Mouse (Mus musculus): Measurements from ENCODE around the gene Bcl2l15.
"Not testable (repeated sequence)": the region's sequence is repeated elsewhere in the genome, so short reads cannot be mapped to it uniquely, and the experiment has no call there.

The Bcl2l15 gene

DNA sequence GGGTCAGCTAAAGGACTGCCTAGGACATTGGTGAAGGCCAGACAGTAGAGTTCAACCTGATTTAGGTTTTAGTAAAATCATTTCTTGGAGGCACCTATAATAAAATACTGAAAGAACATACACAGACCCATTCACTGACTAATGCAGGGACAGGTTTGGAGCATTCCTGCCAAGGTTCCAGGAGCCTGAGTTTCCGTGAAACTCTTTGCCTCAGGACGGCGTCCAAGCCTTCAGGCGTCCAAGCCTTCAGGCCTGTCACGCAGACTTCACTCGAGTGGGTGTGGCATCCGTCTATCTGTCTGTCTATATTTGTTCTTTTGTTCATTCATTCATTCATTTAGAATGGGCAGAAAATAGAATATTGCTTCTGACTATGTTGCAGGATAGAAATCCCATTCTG is 1.3 kb upstream of the Bcl2l15 start:
- DNase-seq (ENCODE audit: low spot score), result no peak

DNA sequence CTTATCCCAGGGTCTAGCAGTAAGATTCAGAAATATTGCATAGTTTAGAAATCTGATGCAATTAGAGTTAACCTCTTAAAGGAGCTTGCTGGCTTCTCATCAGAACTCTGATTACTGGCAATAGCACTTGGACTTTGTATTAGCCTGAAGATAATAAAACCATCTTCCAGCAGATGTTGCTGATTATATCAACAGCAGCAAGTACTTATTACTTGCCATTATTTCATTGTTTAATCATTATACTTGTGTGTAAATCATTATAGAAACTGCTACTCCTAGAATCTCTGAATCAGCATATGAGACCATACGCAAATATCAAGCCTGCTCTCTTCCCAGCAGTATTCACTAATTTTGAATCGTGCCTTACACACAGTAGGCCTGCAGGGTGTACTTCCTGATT is 1.6 kb downstream of the Bcl2l15 start:
- DNase-seq (ENCODE audit: low spot score), result no peak

DNA sequence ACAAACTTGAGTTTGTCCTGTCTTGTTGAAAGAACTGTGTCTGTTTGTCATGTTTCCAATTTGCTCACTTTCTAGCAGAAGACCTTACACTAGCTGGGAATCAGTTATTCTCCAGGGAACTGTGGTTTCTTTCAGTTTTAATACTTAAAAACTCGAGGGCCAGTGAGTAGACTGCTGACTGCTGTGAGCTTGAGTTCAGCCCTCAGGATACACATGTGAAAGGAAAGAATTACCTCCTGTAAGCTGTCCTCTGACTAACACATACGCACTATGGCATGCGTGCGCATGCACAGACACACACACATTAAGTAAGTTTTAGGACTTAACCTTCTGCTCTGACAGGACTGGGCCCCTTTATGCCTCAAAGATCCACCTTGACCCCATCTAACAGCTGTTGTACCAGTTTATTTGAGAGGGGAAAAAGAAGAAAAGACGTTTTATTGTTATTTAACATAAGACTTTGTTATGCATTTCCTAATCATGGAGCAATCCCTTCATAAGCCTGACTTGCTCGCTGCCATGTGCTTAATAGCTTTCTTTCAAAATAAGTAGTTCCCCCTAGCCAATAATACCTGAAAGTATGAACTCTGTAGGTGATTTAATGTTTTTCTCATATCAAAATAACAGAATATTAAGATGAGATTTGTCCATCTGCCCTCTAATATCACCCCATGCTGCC is 3.0 kb downstream of the Bcl2l15 start:
- no peak for DNase-seq (ENCODE audit: low spot score)

DNA sequence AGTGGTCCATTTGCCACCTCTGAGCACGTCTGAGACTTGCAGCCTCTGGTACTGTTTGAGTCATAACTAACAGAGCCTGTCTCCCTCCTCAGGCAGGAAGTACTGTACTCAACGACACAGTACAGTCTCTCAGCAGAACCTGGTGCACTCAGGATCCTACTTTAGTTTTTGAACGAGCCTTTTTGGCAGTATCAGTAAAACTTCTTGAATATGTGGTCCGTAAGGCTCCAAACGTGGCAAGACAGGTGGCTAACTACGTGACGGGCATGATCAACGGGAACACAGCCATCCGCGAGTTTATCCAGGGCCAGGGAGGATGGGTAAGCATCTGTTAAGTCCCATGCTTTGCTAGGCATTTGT is 3.5 kb downstream of the Bcl2l15 start:
- DNase-seq (ENCODE audit: low spot score), result no peak

DNA sequence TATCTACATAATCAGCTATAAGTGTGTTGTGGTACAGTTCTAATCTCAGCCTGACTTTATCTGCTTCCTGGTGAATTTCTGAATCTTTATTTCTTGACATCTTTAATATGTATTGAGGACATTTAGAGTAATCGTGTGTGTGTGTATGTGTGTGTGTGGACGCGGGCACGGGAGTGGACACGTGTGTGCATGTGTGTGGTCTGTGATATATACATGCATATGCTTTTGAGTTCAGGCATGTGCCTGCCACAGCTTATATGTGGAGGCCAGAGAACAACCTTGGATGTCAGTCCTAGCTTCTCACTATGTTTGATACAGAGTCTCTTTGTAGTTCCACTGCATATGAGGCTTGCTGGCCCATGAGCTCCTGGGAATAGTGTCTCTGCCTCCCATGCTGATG is 4.1 kb downstream of the Bcl2l15 start:
- DNase-seq (ENCODE audit: low spot score), result no peak

DNA sequence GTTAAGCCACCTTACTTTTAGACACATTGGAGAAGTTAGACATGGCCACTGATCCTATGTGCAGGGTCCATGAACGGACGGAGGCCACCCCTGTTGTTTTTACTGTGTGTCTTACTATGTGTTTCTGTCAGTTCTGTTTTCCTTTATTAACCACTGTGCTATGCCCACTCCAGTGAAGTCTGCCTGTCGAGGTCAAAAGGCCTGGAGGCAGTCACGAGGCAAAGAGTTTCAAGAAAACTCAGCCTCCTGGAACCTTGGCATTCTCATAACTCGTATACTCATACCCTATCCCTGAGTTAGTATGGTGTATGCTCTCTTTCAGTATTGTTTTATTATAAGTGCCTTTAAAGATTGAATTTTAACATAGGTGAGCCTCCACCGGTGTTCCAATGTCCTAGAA is 7.3 kb downstream of the Bcl2l15 start:
- no peak for DNase-seq (ENCODE audit: low spot score)

DNA sequence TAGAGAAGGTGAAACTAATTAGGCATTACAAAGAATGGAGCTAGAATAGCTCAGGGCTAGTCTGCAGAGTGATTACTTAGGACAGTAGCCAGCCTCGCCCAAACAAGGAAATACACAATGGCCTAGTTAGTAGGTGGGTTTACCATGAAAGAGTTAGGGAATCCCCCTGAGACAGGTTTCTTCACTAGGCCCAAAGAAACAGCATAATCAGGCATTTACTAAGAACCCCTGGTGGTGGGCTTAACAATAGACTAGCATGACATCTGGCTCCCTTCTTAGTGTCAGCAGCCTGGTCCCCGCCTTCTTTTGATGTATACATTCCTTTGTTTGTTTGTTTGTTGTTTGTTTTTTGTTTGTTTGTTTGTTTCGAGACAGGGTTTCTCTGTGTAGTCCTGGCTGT is 7.8 kb downstream of the Bcl2l15 start:
- DNase-seq (ENCODE audit: low spot score), result not testable (repeated sequence)

DNA sequence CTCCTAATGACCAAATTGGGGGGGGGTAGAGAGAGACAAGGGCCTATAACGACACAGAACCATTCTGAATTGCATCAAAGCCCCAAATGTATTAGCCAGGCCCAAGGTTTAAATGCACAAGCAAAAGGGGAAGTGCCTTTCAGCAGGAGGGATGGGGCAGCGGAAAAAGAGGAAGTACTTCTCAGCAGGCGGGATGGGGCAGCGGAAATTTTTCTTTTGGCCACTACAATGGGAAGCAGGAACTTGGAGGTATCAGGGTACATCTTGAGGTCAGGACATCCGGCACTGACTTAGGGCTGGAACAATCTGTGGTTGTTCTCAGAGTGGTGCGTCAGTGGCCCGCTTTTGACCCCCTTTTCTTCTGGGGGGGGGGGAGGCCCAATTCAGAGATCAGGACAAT is 8.5 kb downstream of the Bcl2l15 start:
- not testable (repeated sequence) for DNase-seq (ENCODE audit: low spot score)

DNA sequence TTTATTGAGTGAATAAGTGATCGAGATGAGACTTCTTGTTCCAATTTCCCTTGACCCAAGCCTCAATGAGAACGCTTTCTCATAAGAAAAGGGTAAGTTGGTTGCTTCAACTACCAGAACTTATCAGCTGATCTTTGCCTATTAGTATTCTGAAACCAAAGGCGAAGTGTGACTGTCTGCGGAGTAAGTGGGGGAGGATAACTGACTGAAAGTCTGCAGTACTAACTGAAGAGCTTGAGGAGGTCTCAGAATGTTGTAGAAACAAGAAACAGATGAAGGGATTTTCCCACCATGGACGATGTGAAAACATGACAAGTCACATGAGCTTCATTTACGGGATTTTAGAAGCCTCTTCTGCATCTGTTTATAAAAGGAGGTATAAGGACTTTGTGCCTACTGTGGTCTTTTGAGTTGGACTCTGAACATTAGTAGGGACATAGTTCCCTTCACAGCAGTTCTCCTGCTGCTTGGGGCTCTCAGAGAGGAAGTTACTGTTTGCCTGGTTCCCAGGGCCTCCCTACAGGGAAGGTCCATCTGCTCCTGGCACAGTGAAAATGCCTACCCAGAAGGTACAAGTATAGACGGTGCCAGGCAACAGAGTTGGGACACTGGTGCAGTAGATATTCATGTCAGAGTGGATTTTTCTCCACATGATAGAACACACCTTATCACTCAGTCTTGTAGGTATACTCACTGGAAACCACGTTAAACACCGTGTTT is 18.4 kb downstream of the Bcl2l15 start:
- DNase-seq (ENCODE audit: low spot score), result no peak

DNA sequence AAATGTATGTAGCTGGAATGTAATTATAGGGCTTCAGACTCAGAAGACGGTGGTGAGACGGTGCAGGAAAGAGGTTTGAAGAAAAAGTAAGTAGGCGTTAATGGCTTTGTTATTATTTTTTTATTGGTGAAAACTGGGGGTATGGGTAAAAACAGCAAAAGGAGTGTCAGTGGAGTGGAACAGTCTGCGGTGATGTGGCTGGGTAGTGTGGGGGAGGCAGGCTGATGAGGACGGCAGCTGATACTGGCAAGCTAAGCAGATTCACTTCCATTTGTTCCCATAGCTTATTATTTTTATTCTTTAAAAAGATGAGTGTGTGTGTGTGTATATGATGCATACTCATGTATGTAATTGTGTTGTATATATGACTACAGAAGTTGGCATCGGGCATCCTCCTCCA is 19.1 kb downstream of the Bcl2l15 start:
- no peak for DNase-seq (ENCODE audit: low spot score)

DNA sequence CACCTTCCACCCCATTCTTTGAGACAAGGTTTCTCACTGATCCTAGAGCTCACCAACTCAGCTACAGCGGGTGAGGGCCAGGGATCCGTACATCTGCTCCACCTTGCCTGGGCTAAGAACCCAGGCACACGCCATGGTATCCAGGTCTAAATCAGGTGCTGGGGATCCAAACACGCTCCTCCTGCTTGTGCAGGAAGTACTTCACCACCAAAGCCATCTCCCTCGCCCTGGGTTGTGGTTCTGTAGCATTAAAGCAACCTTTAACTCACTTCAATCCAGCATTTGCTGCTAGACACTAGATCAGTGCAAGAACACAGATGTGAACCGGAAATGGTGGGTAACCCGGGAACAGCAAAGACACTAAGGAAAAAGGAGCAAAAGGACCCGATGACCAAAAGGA is 19.5 kb downstream of the Bcl2l15 start:
- DNase-seq (ENCODE audit: low spot score), result no peak

DNA sequence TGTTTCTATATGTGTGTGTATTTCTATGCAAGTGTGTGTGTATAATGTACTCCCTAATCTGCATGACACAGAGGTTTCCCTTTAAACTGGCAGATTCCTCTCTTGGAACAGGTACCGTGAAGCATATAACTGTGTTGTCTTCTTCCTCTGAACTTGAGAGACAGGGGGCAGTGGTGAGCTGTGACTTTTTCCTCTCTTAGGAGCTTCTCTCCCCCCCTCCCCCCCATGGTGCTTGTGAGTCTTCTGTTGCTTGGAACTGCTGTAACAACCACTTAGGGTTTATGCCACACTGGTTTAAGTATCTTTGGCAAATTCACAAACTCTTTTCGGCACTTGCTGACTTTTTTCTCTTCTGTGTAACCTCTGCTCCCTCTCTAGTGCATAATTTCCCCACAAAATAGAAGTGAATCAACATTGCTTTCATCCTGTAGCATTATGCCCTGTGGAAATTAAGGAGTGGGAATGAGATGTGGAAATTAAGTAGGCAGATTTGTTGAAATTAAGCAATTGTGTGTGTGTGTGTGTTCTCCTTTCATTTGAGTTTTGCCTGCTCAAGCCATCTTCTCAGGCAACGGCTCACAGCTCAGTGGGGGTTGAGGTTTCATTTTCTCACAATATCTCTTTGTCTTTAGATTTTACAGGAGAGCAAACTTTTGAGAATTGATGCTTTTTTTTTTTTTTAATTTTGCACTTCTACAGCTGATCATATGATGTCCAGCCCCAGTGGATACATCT is 20.3 kb downstream of the Bcl2l15 start:
- DNase-seq (ENCODE audit: low spot score), result no peak

DNA sequence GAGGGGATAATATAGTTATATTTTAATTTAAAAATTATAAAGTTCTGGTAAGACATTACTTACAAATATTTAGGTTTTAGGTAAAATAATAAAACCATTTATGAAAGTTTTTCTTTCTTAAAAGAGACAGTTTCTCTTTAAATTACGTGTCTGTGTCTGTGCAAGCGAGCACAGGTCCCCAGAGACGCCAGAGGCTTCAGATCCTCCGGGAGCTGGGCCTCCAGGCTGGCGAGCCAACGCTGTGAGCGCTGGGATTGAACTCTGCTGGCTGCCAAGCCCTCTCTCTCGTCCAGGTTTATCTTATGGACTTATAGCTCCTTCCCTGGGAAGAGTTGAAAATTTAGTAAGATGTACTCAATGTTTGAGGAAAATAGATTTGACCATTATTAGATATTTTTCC is 21.4 kb downstream of the Bcl2l15 start:
- DNase-seq (ENCODE audit: low spot score), result no peak

DNA sequence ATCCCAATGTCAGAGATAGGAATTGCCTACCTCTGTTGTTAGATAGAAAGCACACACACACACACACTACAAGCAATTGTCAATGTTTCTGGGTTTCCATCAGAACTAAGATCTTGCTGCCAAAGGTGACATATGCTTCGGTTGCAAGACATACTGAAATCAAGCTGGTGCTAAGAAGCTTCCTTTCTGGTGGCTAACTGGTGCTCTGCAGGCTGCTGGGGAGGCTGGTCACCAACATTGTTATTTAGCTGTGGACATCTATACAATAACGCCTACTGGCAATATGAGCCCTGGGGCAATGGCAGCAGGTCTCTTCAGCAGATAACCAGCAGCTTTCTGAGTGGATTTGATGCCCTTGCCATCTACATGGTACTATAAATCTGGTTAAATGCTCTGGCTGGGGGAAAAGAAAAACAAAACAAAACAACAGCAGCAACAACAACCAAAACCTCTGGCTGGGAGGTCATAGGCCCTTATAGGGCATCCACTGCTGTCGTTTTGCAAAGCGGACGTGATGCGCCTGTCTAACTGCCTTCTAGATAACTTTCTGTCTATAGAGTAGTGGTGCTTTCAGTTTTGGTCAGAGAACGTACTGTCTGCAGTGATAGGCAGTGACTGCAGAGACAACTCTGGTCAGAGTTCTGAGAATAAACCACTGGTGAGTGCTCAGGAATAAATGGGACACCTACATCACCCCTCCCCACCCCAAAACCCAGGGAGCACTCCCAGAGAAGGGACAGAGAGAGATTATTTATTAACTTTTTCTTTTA is 24.8 kb downstream of the Bcl2l15 start:
- DNase-seq (ENCODE audit: low spot score), result no peak

DNA sequence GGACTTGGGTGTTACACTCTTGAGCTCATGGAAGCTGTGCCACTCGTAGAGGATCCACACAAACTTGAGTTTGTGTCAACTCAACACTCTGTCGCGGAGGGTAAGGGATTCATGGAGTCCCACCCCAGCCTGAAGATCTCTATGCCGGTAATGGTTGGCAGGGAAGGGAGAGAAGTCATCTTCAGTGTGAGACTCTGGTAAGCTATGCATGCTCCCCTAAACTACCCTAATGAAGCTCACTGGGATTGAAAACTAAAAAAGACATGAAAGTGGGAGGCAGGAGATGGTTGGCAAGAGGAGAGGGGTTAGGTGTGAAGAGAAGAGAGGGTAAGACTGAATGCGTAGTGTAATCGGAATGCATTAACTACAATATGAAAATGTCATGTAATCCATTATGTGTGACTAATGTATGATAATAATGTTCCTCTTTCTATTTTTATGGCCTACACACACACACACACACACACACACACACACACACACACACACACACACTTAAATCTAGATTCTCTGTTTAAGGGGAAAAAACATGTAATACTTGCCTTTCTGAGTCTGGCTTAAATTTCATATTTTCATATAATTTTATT is 25.7 kb downstream of the Bcl2l15 start:
- DNase-seq (ENCODE audit: low spot score), result no peak

DNA sequence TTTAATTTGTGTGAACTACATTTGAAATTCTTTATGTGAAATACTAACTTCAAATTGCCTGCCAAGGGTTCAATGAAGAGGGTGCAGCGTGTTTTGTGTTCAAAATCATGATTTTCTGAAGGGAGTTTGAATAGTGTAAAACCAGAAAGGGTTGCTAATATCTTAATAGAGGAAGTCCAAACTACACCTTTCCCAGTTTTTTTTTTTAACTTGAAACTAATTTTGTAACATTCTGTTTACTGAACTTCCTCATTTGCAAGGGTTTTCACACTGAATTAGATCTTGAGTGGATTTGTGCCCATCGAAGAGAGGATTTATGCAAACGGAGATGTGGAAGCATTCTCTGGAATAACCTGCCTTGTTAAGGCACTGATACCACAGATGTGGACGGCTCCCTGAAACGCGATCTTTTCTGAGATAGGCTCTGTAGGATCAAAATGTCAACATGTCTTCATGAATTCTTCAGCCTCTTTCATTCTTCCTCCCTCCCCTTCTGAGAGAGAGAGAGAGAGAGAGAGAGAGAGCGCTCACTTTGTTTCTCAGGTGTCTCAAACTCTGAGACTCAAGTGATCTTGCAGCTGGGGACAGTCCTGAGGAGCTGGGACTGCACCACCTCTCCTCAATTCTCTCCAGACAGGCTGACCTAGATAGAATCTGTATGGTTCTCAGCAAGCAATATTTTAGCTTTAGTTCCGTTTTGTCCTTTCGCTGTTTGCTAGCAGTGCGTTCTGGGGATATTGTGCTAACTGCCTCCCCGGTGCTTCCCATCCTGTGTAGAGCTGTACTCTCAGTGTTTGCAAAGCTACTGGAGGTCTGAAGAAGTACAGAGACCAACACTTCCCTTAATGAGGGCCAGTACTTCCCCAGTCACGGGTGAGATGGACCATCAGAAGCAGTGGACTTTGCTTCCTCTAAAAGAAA is 26.7 kb downstream of the Bcl2l15 start, which contains the start of gene Ptpn22:
Gene Ptpn22 (plus strand): TSS at position 915 of the 921 bp plus-strand sequence.
- DNase-seq (ENCODE audit: low spot score), result no peak

DNA sequence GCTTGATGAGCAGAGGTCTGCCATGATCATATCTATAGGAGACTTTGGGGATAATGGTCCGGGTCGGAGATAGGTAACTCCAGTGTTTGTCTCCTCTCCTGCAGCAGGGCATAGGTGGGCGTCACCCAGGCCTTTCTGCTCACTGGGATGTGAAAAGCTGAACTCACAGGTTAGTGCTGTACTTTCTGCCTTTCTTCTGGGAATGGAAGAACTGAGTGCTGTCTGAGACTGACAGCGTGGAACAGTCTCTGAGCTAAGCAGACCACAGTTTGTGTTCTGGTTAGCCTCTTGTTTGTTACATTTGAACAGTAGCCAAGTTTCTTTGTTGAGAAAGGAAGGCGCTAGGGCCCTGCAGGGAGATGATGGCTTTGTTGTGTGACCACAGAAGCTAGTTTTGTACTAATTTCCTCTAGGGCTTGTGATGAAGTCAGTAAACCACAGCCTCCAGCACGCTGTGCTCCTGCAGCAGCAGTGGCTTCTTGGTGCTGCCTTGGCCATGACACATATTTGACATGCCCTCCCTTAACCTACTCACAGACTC is 27.5 kb downstream of the Bcl2l15 start:
- no peak for DNase-seq (ENCODE audit: low spot score)

DNA sequence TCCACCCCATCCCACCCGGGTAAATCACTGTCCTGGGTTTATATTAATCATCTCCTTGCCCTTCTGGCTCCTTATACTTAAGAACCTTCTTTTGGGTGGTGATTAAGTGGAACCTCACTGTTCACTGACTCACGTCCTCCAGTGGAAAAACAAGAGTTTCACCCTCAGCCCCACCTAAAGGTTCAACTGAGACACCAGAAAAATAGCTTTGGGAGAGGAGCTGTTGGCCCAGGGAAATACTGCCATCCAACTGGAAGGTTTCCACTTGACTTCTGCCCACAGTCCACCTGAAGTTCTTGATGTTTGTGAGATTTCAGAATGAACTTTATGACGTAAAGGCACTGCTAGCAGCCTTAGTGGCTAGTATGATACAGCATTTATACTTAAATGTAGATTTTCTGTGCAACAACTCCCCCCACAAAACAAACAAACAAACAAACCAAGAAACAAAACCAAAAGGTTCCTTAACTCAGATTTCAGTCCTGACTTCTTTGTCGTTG is 30.4 kb downstream of the Bcl2l15 start:
- DNase-seq (ENCODE audit: low spot score), result no peak

DNA sequence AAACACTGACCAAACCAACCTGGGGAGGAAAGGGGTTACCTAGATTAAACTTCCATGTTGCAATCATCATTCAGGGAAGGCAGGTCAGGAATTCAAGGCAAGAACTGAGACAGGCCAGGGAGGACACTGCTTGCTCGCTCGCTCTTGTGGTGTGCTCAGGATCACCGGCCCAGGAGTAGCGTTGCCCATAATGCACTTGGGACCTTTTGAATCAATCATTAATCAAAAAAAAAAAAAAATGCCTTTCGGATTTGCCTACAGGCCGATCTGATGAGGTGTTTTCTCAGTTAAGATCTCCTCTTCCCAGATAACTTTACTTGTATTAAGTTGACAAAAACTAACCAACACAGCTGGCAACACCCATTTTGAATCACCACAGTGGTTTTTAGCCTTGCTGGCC is 31.8 kb downstream of the Bcl2l15 start:
- DNase-seq (ENCODE audit: low spot score), result no peak

DNA sequence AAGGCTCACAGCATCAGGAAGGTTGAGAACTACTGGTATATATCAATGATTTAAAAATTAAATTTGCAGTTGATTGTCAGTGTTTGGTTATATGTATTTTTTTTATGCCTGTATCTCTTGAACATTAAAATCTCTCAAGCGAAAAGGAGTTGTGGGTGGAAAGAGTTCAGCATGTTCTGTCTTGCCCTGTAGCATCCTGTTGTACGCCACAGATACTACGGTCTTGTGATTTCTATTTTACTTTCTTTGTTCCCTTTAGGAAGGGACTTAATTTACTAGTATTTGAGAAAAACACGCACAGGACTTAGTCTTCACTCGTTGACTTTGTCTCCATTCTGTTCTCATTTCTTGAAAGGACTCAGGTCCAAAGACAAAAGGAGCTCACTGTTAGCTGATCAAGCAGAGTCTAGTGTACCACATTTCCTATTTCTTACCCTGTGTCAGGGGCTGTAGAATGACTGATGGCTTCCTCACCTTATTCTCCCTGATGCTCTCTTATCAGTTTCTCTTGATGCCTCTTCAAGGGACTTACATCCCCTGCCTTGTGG is 35.1 kb downstream of the Bcl2l15 start:
- DNase-seq (ENCODE audit: low spot score), result no peak

Data from yolk sac, embryonic 10.5 days (tissue).